Comparison of ENCODE assay signal across 22 mouse cellular contexts in genomic region chr16:19993278-19993677, GRCm38 (mm10).
"Had no signal": no experiment of that assay in that cellular context is flagged by ENCODE, and none has a peak within 500 bp of the region (broad histone marks: within the 10 kb centered on the region; RNA-seq: fewer than 3 reads in every experiment).

No protein-coding gene starts in this region.

- H3K4me1 ChIP-seq: midbrain, embryonic 12.5 days; neural tube, embryonic 13.5 days; neural tube, embryonic 15.5 days; stomach, embryonic 15.5 days had no signal

- H3K4me2 ChIP-seq: liver, embryonic 15.5 days; lung, embryonic 15.5 days; midbrain, embryonic 12.5 days; neural tube, embryonic 13.5 days; neural tube, embryonic 15.5 days; stomach, embryonic 15.5 days had no signal

- H3K9me3 ChIP-seq: lung, embryonic 15.5 days; midbrain, embryonic 10.5 days; stomach, embryonic 15.5 days had no signal

- H3K27me3 ChIP-seq: liver, embryonic 15.5 days; lung, embryonic 15.5 days; megakaryocyte, embryonic 14.5 days; midbrain, embryonic 12.5 days; neural tube, embryonic 13.5 days; neural tube, embryonic 15.5 days; stomach, embryonic 15.5 days had no signal

- H3K9ac ChIP-seq: liver, embryonic 15.5 days; liver, postnatal 0 days; lung, embryonic 15.5 days; midbrain, embryonic 12.5 days; neural tube, embryonic 13.5 days; neural tube, embryonic 15.5 days; stomach, embryonic 15.5 days had no signal

- H3K4me3 ChIP-seq: liver, embryonic 15.5 days; lung, embryonic 15.5 days; megakaryocyte, embryonic 14.5 days; midbrain, embryonic 10.5 days; midbrain, embryonic 12.5 days; myocyte; neural tube, embryonic 13.5 days; neural tube, embryonic 15.5 days; stomach, embryonic 15.5 days had no signal

- H3K36me3 ChIP-seq: liver, embryonic 15.5 days; lung, embryonic 15.5 days; midbrain, embryonic 10.5 days; midbrain, embryonic 12.5 days; neural tube, embryonic 13.5 days; neural tube, embryonic 15.5 days; stomach, embryonic 15.5 days had no signal

- ATAC-seq: liver, postnatal 0 days; midbrain, embryonic 16.5 days had no signal

- DNase-seq: liver, postnatal 0 days; lung, adult 2 months; lung, postnatal 10 days; lung, postnatal 4 days; midbrain, embryonic 14.5 days; retina, postnatal 1 day; right cerebral cortex, adult 18-20 months; right cerebral cortex, postnatal 14 days; thymus, adult 2 months; thymus, postnatal 25 days; thymus, postnatal 4 days had no signal

- H3K27ac ChIP-seq: liver, embryonic 15.5 days; lung, embryonic 15.5 days; midbrain, embryonic 10.5 days; midbrain, embryonic 12.5 days; neural tube, embryonic 13.5 days; neural tube, embryonic 15.5 days; stomach, embryonic 15.5 days; stomach, postnatal 0 days had no signal
